Mouse (Mus musculus) limb, embryonic 15.5 days (tissue): ENCODE measurements around the gene Sys1. TPM values are rescaled to one million over a fixed set of nuclear protein-coding genes. Genes with fewer than 3 reads are reported as not detected.

ENCODE experiments used
- ATAC-seq: fragments of 200-750 bp; cut with Nextera tagmentation; 2 replicates; pipeline ENCODE4 v1.8.0; 2017; ENCODE audit warnings: low read depth, moderate TSS enrichment; ENCODE audit not compliant: insufficient number of reproducible peaks, low FRiP score, low TSS enrichment
- H3K27ac ChIP-seq: fragments of 300-500 bp; sonication (generic); 2 replicates; pipeline ENCODE4 v1.5.1; 2015; ENCODE audit warnings: moderate library complexity, mild to moderate bottlenecking, inconsistent platforms
- H3K27me3 ChIP-seq: fragments of 300-500 bp; sonication (generic); 2 replicates; pipeline ENCODE4 v1.6.1; 2015; ENCODE audit warnings: inconsistent platforms
- H3K36me3 ChIP-seq: fragments of 300-500 bp; sonication (generic); 2 replicates; pipeline ENCODE4 v1.6.1; 2015; ENCODE audit warnings: inconsistent platforms
- H3K4me1 ChIP-seq: fragments of 300-500 bp; sonication (generic); 2 replicates; pipeline ENCODE4 v1.6.1; 2015; ENCODE audit warnings: inconsistent platforms
- H3K4me2 ChIP-seq: fragments of 300-500 bp; sonication (generic); 2 replicates; pipeline ENCODE4 v1.6.1; 2015; ENCODE audit warnings: mild to moderate bottlenecking, inconsistent platforms
- H3K4me3 ChIP-seq: fragments of 300-500 bp; sonication (generic); 2 replicates; pipeline ENCODE4 v1.5.1; 2015; ENCODE audit warnings: mild to moderate bottlenecking, inconsistent platforms
- H3K9ac ChIP-seq: fragments of 300-500 bp; sonication (generic); 2 replicates; pipeline ENCODE4 v1.6.1; 2015; ENCODE audit warnings: inconsistent platforms
- H3K9me3 ChIP-seq: fragments of 300-500 bp; sonication (generic); 2 replicates; pipeline ENCODE4 v1.6.1; 2016; ENCODE audit warnings: inconsistent platforms
- WGBS: fragments of 180-500 bp; shearing (Covaris S2); methylation state at CpG from one replicate; pipeline ENCODE4 v1.1.7; 2015; 5-methylcytosine and 5-hydroxymethylcytosine counted together
- polyA plus RNA-seq: library from polyadenylated mRNA; unstranded; fragments of >200 nt; fragmentation: Nextera tagmentation; extraction: Ambion mirVana; gene quantifications from 2 replicates; pipeline ENCODE4 v1.2.1, GENCODE M21; 2015

The Sys1 gene
- polyA plus RNA-seq, 1 experiment from 2014 or later, result 61.2 TPM

DNA sequence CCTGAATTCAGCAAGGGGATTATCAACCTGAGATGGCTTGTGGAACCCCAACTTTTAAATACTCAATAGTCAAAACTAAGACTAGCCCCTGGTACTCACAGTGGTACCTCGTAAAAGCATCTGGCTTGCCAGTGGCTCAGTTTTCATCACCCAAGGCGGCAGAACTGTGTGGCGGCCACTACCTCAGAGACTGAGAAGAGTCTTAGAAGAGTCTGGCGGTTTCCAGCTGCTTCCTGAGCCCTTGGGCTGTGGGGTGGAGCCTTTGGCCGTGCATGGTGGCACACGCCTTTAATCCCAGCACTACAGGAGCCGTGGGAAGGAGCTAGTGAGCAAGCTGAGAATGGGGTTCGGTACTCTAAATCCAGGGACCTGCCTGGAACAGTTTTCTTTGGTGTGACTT, 65.5 kb downstream of the Sys1 start:
- Histone ChIP-seq H3K36me3 (no peaks in the 10 kb centered on the region), H3K4me3 (no peak overlapping the region), H3K27me3 (no peaks in the 10 kb centered on the region), H3K4me2 (peak overlapping the region; percentile 10; the same call in 1 of the 2 replicates), H3K4me1 (peaks cover 27% of the 10 kb centered on the region), H3K27ac (peak overlapping the region; percentile 39), H3K9ac (no peak overlapping the region), H3K9me3 (no peaks in the 10 kb centered on the region)
- ATAC-seq, result no peak
- WGBS, result 10% methylated on average over 8 of the region's 8 CpGs

DNA sequence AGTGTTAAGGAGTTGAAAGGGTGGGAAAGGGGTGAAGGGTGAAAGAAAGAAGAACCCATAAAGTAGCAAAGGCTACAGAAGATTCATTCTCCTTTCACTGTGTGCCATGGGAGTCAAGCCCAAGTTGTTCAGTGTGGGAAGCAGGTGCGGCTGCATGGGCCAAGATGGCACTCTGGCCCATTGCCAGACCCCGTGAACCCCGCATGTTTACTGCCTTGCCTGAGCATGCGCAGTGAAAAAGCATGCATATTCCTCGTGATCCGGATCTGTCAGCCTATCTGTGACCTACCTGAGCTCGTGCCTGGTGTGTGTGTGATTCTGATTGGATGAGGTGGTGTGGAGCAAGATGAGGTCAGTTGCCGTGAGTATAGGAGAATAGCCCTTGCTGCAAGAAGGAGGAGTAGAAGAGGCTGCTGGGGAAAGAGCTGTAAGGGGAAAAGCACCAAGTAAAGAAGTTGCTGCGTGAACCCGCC, 66.6 kb downstream of the Sys1 start:
- H3K27ac ChIP-seq, result no peak overlapping the region
- no peak overlapping the region for H3K9ac ChIP-seq
- WGBS, result 76% methylated on average over 10 of the region's 10 CpGs
- no peaks in the 10 kb centered on the region for H3K27me3 ChIP-seq
- no peak overlapping the region for H3K4me3 ChIP-seq
- H3K4me1 ChIP-seq, result peaks cover 22% of the 10 kb centered on the region
- no peaks in the 10 kb centered on the region for H3K36me3 ChIP-seq
- no peaks in the 10 kb centered on the region for H3K9me3 ChIP-seq
- H3K4me2 ChIP-seq, result no peak overlapping the region
- ATAC-seq, result no peak

DNA sequence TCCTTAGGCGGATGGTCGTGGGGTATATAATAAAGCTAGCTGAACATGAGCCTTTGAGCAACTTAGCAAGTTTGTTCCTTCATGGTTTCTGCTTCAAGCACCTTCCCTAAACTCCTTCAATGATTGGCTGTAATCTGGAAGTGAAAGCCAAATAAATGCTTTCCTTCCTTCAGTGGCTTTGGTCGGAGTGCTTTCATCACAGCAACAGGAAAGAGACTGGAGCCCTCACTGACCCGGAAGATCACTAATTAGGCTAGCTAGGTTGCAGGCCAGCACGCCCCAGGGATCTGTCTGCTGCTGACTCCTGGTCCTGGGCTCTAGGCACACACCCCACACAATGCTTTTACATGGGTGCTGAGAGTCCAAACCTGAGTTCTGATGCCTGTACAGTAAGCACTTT, 71.8 kb downstream of the Sys1 start:
- no peaks in the 10 kb centered on the region for H3K27me3 ChIP-seq
- ATAC-seq, result no peak

More for the DNA sequence above, 71.8 kb downstream of the Sys1 start:
- Histone ChIP-seq H3K4me3 (no peak overlapping the region), H3K4me1 (no peaks in the 10 kb centered on the region; the same call in 1 of the 2 replicates), H3K9ac (no peak overlapping the region), H3K36me3 (no peaks in the 10 kb centered on the region), H3K27ac (no peak overlapping the region), H3K9me3 (no peaks in the 10 kb centered on the region), H3K4me2 (no peak overlapping the region)
- 60% methylated on average over 5 of the region's 5 CpGs for WGBS

Other genes with a start within 250 kb of the Sys1 start
- not detected in 2 replicates for gene Wfdc15b, start 235.3 kb upstream of the Sys1 start, polyA plus RNA-seq
- gene Svs2, start 218.5 kb upstream of the Sys1 start, polyA plus RNA-seq, result not detected in 2 replicates
- not detected in 2 replicates for gene Svs3b, start 200.3 kb upstream of the Sys1 start, polyA plus RNA-seq
- not detected in 2 replicates for gene Svs4, start 178.5 kb upstream of the Sys1 start, polyA plus RNA-seq
- not detected in 2 replicates for gene Svs3a, start 167.7 kb upstream of the Sys1 start, polyA plus RNA-seq
- gene Svs6, start 140.2 kb upstream of the Sys1 start, polyA plus RNA-seq, result not detected in 2 replicates
- not detected in 2 replicates for gene Svs5, start 124.2 kb upstream of the Sys1 start, polyA plus RNA-seq
- gene Slpi, start 67.9 kb upstream of the Sys1 start, polyA plus RNA-seq, result 4.3 TPM in 2 replicates
- gene Rbpjl, start 53.8 kb upstream of the Sys1 start, polyA plus RNA-seq, result 1.2 and 1.3 TPM in 2 replicates
- gene Matn4, start 51.8 kb upstream of the Sys1 start, polyA plus RNA-seq, result 108 and 113 TPM in 2 replicates
- gene Sdc4, start 13.1 kb upstream of the Sys1 start, polyA plus RNA-seq, result 107 and 110 TPM in 2 replicates
- gene Gm20458, start 4.0 kb downstream of the Sys1 start, polyA plus RNA-seq, result 11.0 and 12.2 TPM in 2 replicates
- gene Trp53tg5, start 16.8 kb downstream of the Sys1 start, polyA plus RNA-seq, result not detected in 2 replicates
- 6.3 and 6.9 TPM in 2 replicates for gene Dbndd2, start 29.1 kb downstream of the Sys1 start, polyA plus RNA-seq
- 65.0 and 67.5 TPM in 2 replicates for gene Pigt, start 40.6 kb downstream of the Sys1 start, polyA plus RNA-seq
- 18.3 and 31.2 TPM in 2 replicates for gene Wfdc2, start 105.4 kb downstream of the Sys1 start, polyA plus RNA-seq
- gene Spint3, start 116.5 kb downstream of the Sys1 start, polyA plus RNA-seq, result not detected in 2 replicates
- gene Wfdc6a, start 128.5 kb downstream of the Sys1 start, polyA plus RNA-seq, result 0.19 TPM in 1 of 2 replicates, not detected in the other
- gene Eppin, start 136.6 kb downstream of the Sys1 start, polyA plus RNA-seq, result not detected in 2 replicates
- not detected in 2 replicates for gene Wfdc6b, start 156.6 kb downstream of the Sys1 start, polyA plus RNA-seq
- not detected in 2 replicates for gene Wfdc8, start 156.7 kb downstream of the Sys1 start, polyA plus RNA-seq
- gene Wfdc16, start 181.8 kb downstream of the Sys1 start, polyA plus RNA-seq, result not detected in 2 replicates
- not detected in 2 replicates for gene Wfdc10, start 199.1 kb downstream of the Sys1 start, polyA plus RNA-seq
- gene Wfdc9, start 199.6 kb downstream of the Sys1 start, polyA plus RNA-seq, result not detected in 2 replicates
- not detected in 2 replicates for gene Wfdc11, start 217.1 kb downstream of the Sys1 start, polyA plus RNA-seq
- 0.18 TPM in 1 of 2 replicates, not detected in the other for gene Wfdc13, start 228.1 kb downstream of the Sys1 start, polyA plus RNA-seq
- not detected in 2 replicates for gene Spint4, start 241.5 kb downstream of the Sys1 start, polyA plus RNA-seq